Mouse (Mus musculus) kidney, postnatal 10 days (tissue): Measurements from ENCODE around the gene Znhit6.

Experiments used
- DNase-seq: peaks from one replicate; pipeline ENCODE4 v3.0.0; 2021; ENCODE audit warnings: mixed read lengths

The Znhit6 gene

GRCm38 (mm10) chr3:145605437-145606123, 29.6 kb downstream of the Znhit6 start:
- no peak for DNase-seq

- DNase-seq = no peak
These were observed 32.3 kb downstream of the Znhit6 start for GRCm38 (mm10) chr3:145608320-145608719.

- DNase-seq = peak; percentile 47
These were observed 36.7 kb downstream of the Znhit6 start for GRCm38 (mm10) chr3:145612662-145613061.

- DNase-seq = no peak
These were observed 37.2 kb downstream of the Znhit6 start for GRCm38 (mm10) chr3:145613234-145613633.

GRCm38 (mm10) chr3:145614362-145615115, 38.5 kb downstream of the Znhit6 start:
- peak; percentile 79 for DNase-seq

GRCm38 (mm10) chr3:145618299-145618698, 42.3 kb downstream of the Znhit6 start:
- DNase-seq = no peak

- DNase-seq = no peak
These were observed 43.8 kb downstream of the Znhit6 start for GRCm38 (mm10) chr3:145619621-145620365.

GRCm38 (mm10) chr3:145621209-145621608, 45.2 kb downstream of the Znhit6 start:
- DNase-seq = no peak

GRCm38 (mm10) chr3:145623047-145623446, 47.0 kb downstream of the Znhit6 start:
- DNase-seq = no peak

- no peak for DNase-seq
These were observed 48.8 kb downstream of the Znhit6 start for GRCm38 (mm10) chr3:145624786-145625185.

- no peak for DNase-seq
These were observed 49.5 kb downstream of the Znhit6 start for GRCm38 (mm10) chr3:145625546-145625945.

GRCm38 (mm10) chr3:145626063-145626462, 50.1 kb downstream of the Znhit6 start:
- DNase-seq = no peak

- peak; percentile 63 for DNase-seq
These were observed 51.8 kb downstream of the Znhit6 start for GRCm38 (mm10) chr3:145627830-145628229.

GRCm38 (mm10) chr3:145628643-145629042, 52.6 kb downstream of the Znhit6 start:
- DNase-seq = no peak

- peak; percentile 68 for DNase-seq
These were observed 56.9 kb downstream of the Znhit6 start for GRCm38 (mm10) chr3:145632888-145633287.

- DNase-seq = peak; percentile 60
These were observed 58.2 kb downstream of the Znhit6 start for GRCm38 (mm10) chr3:145634002-145634710.

- no peak for DNase-seq
These were observed 64.2 kb downstream of the Znhit6 start for GRCm38 (mm10) chr3:145640170-145640569.

GRCm38 (mm10) chr3:145640583-145640982, 64.6 kb downstream of the Znhit6 start:
- no peak for DNase-seq

- DNase-seq = no peak
These were observed 65.2 kb downstream of the Znhit6 start for GRCm38 (mm10) chr3:145641036-145641685.

- no peak for DNase-seq
These were observed 65.9 kb downstream of the Znhit6 start for GRCm38 (mm10) chr3:145641878-145642277.

- DNase-seq = no peak
These were observed 66.9 kb downstream of the Znhit6 start for GRCm38 (mm10) chr3:145642861-145643260.

GRCm38 (mm10) chr3:145645463-145645862, 69.5 kb downstream of the Znhit6 start:
- DNase-seq = no peak
